Mouse (Mus musculus): ENCODE data around the gene Neurog2.

The Neurog2 gene

GRCm38 (mm10) chr3:127642211-127642610, 9.3 kb downstream of the Neurog2 start:
- DNase-seq (ENCODE audit: low spot score in 2 of 2), result no peak

GRCm38 (mm10) chr3:127646156-127646825, 13.4 kb downstream of the Neurog2 start:
- DNase-seq (ENCODE audit: low spot score in 2 of 2), result no peak

GRCm38 (mm10) chr3:127651742-127652653, 19.1 kb downstream of the Neurog2 start:
- no peak for DNase-seq (ENCODE audit: low spot score in 2 of 2)

GRCm38 (mm10) chr3:127660712-127661111, 27.8 kb downstream of the Neurog2 start:
- DNase-seq (ENCODE audit: low spot score in 2 of 2), result no peak

- no peak for DNase-seq (ENCODE audit: low spot score in 2 of 2)
Observed at GRCm38 (mm10) chr3:127661646-127662531, 29.0 kb downstream of the Neurog2 start.

- no peak for DNase-seq (ENCODE audit: low spot score in 2 of 2)
Observed at GRCm38 (mm10) chr3:127679703-127680102, 46.8 kb downstream of the Neurog2 start.

Data from frontal cortex, postnatal 36 days (tissue).